ENCODE assay signal across 11 mouse cellular contexts in the genomic region with DNA sequence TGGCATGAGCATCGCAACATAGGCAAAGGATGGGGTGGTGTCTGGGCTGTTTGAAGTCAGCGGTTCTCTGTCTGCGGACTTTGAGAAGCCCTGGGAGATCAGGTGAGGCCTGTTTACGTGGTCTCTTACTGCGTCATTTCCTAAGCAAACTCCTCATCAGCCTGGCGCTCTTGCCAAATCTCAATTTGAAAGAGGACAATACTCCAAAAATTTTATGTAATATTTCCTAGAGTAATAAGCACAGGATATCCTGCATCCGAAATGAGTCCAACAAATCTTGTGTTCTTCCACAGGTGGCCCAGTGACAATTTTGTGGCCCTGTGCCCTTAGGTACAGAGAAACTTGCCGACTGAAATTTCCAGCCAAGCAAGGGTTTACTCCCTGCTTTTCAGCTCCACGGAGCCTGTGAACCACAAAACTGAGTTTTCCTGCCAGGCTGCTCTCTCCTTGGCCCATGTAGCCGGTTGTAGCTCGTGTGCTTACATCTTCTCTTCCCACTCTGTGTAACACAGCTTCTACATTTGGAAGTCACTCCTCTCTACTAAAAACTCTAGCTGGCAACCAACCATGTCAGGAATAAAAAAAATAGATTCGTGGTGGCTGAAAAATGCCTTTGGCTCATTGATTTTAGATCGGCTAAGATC. TPM values are rescaled to one million over a fixed set of nuclear protein-coding genes. Genes with fewer than 3 reads are reported as not detected.
DNase-seq lines count a peak whose midpoint lies in the region; ATAC-seq and TF ChIP-seq lines count a peak whose summit lies in the region.
"Had no signal": no experiment of that assay in that cellular context is flagged by ENCODE, and none has a peak within 500 bp of the region (broad histone marks: within the 10 kb centered on the region; RNA-seq: fewer than 3 reads in every experiment).

No protein-coding gene starts in this region.

- no peak overlapping the region for H3K9ac ChIP-seq in forebrain, postnatal 0 days
- H3K9ac ChIP-seq in CH12.LX (ENCODE audit: insufficient read depth, low read depth) = peak overlapping the region; percentile 73
- H3K9ac ChIP-seq in intestine, embryonic 16.5 days (ENCODE audit: low read depth, low read length) = no peak overlapping the region
- H3K9ac ChIP-seq in liver, embryonic 12.5 days = no peak overlapping the region

- no peaks in the 10 kb centered on the region for H3K9me3 ChIP-seq in forebrain, postnatal 0 days (ENCODE audit: low read length)
- no peaks in the 10 kb centered on the region for H3K9me3 ChIP-seq in forebrain, embryonic 10.5 days
- no peaks in the 10 kb centered on the region for H3K9me3 ChIP-seq in CH12.LX (replicated peaks; ENCODE audit: low read length)
- no peaks in the 10 kb centered on the region for H3K9me3 ChIP-seq in intestine, embryonic 16.5 days (ENCODE audit: control insufficient read depth, low read length)
- H3K9me3 ChIP-seq in liver, embryonic 12.5 days (replicated peaks) = no peaks in the 10 kb centered on the region
- H3K9me3 ChIP-seq: megakaryocyte, embryonic 14.5 days had no signal

- in situ Hi-C loops in CH12.LX (cut with MboI; ENCODE audit: low pct_ligation_motif_present, low pct_unique_long_range_greater_than_20kb, low sequenced_read_pairs) = no loop called here

- dilution Hi-C loops in CH12.LX (cut with MboI; ENCODE audit: extremely low pct_ligation_motif_present, extremely low pct_unique_long_range_greater_than_20kb, low sequenced_read_pairs) = no loop called here

- H3K4me1 ChIP-seq in forebrain, postnatal 0 days (ENCODE audit: insufficient read depth) = 0 out of 2 replicates have a peak, but pooled peaks cover 4% of the 10 kb centered on the region
- H3K4me1 ChIP-seq in forebrain, embryonic 10.5 days = no peaks in the 10 kb centered on the region
- H3K4me1 ChIP-seq in kidney, adult 2 months (ENCODE audit: control insufficient read depth, insufficient read depth, low read length) = no peaks in the 10 kb centered on the region; the same call in 1 of the 2 replicates
- H3K4me1 ChIP-seq in CH12.LX (ENCODE audit: control insufficient read depth in 1 of 2, insufficient read depth in 2 of 2) = peaks cover 13 to 68% of the 10 kb centered on the region in 2 experiments
- no peaks in the 10 kb centered on the region for H3K4me1 ChIP-seq in intestine, embryonic 16.5 days (ENCODE audit: control insufficient read depth, insufficient read depth, low read length)
- H3K4me1 ChIP-seq in liver, embryonic 12.5 days = no peaks in the 10 kb centered on the region

- H3K27ac ChIP-seq in forebrain, postnatal 0 days (ENCODE audit: low read depth, low read length) = peak overlapping the region; percentile 57; the same call in 1 of the 2 replicates
- H3K27ac ChIP-seq in forebrain, embryonic 10.5 days = no peak overlapping the region
- H3K27ac ChIP-seq in kidney, adult 2 months (ENCODE audit: insufficient read depth, low read depth, low read length) = no peak overlapping the region
- peak overlapping the region; percentile 56; the same call in 1 of the 2 replicates for H3K27ac ChIP-seq in CH12.LX (ENCODE audit: insufficient read depth, low read depth)
- H3K27ac ChIP-seq in intestine, embryonic 16.5 days (ENCODE audit: low read length) = peak overlapping the region; percentile 46; the same call in 1 of the 2 replicates
- H3K27ac ChIP-seq in liver, embryonic 12.5 days = no peak overlapping the region

- TF ChIP-seq RAD21 in CH12.LX (IDR thresholded peaks at IDR 0.05; ENCODE audit: low read depth, low read length) = no peak

- ATAC-seq in forebrain, postnatal 0 days = peak; percentile 63; the same call in 1 of the 2 replicates
- no peak for ATAC-seq in intestine, embryonic 16.5 days
- ATAC-seq in erythroid progenitor cell, adult 5-6 weeks (replicated peaks; ENCODE audit: low FRiP score, poor library complexity, severe bottlenecking) = no peak
- ATAC-seq in liver, embryonic 12.5 days = no peak

- no peak for TF ChIP-seq POLR2A in kidney, adult 2 months (IDR thresholded peaks at IDR 0.05; ENCODE audit: low read depth, low read length)
- no peak for TF ChIP-seq POLR2A in CH12.LX (IDR thresholded peaks at IDR 0.05; ENCODE audit: low read depth, low read length)

- no peaks in the 10 kb centered on the region for H3K27me3 ChIP-seq in forebrain, postnatal 0 days (ENCODE audit: insufficient read depth, low read length)
- no peaks in the 10 kb centered on the region for H3K27me3 ChIP-seq in forebrain, embryonic 10.5 days (ENCODE audit: poor library complexity, severe bottlenecking)
- no peaks in the 10 kb centered on the region for H3K27me3 ChIP-seq in kidney, adult 2 months (replicated peaks; ENCODE audit: control insufficient read depth, insufficient read depth, low read length)
- H3K27me3 ChIP-seq in CH12.LX (replicated peaks) = no peaks in the 10 kb centered on the region
- no peaks in the 10 kb centered on the region for H3K27me3 ChIP-seq in intestine, embryonic 16.5 days (replicated peaks; ENCODE audit: control insufficient read depth, insufficient read depth, low read length)
- H3K27me3 ChIP-seq in liver, embryonic 12.5 days (replicated peaks) = no peaks in the 10 kb centered on the region

- H3K79me2 ChIP-seq in CH12.LX (replicated peaks; ENCODE audit: control insufficient read depth, extremely low read depth, insufficient read depth, poor library complexity, severe bottlenecking) = no peaks in the 10 kb centered on the region

- TF ChIP-seq EP300 in CH12.LX (IDR thresholded peaks at IDR 0.05; ENCODE audit: low read length) = no peak

- no peak for TF ChIP-seq CTCF in forebrain, postnatal 0 days (IDR thresholded peaks at IDR 0.05; ENCODE audit: low read depth)
- no peak for TF ChIP-seq CTCF in kidney, adult 2 months (conservative IDR thresholded peaks at IDR 0.05; ENCODE audit: insufficient read depth, insufficient read length, low read depth, low read length)
- no peak for TF ChIP-seq CTCF in CH12.LX (conservative IDR thresholded peaks at IDR 0.05 in 1 of 2, IDR thresholded peaks at IDR 0.05 in 1 of 2; ENCODE audit: low read depth in 2 of 2, low read length in 2 of 2)

- H3K4me2 ChIP-seq in forebrain, postnatal 0 days (ENCODE audit: low read depth) = peak overlapping the region; percentile 13; the same call in 1 of the 2 replicates
- H3K4me2 ChIP-seq in CH12.LX (ENCODE audit: insufficient read depth, low read depth, poor library complexity, severe bottlenecking) = peak overlapping the region; percentile 94
- 0 out of 2 replicates have a peak overlapping the region, but pooled peaks have one; percentile 17 for H3K4me2 ChIP-seq in intestine, embryonic 16.5 days (ENCODE audit: low read depth, low read length)
- no peak overlapping the region for H3K4me2 ChIP-seq in liver, embryonic 12.5 days

- H3K36me3 ChIP-seq in forebrain, postnatal 0 days (ENCODE audit: insufficient read depth) = no peaks in the 10 kb centered on the region
- no peaks in the 10 kb centered on the region for H3K36me3 ChIP-seq in forebrain, embryonic 10.5 days (replicated peaks)
- H3K36me3 ChIP-seq in kidney, adult 2 months (ENCODE audit: control insufficient read depth, insufficient read depth, low read length) = no peaks in the 10 kb centered on the region
- no peaks in the 10 kb centered on the region for H3K36me3 ChIP-seq in CH12.LX (replicated peaks in 1 of 2; ENCODE audit: control insufficient read depth in 1 of 2, insufficient read depth in 1 of 2, low read length in 1 of 2)
- H3K36me3 ChIP-seq in intestine, embryonic 16.5 days (ENCODE audit: control insufficient read depth, insufficient read depth, low read length) = no peaks in the 10 kb centered on the region
- no peaks in the 10 kb centered on the region for H3K36me3 ChIP-seq in liver, embryonic 12.5 days

- WGBS in forebrain, postnatal 0 days = 68% methylated on average over 13 of the region's 13 CpGs
- WGBS in forebrain, embryonic 10.5 days = 93% methylated on average over 13 of the region's 13 CpGs
- WGBS in kidney, adult 2 months = 54% methylated on average over 13 of the region's 13 CpGs
- WGBS in intestine, embryonic 16.5 days = 78% methylated on average over 13 of the region's 13 CpGs
- 79% methylated on average over 13 of the region's 13 CpGs for WGBS in liver, embryonic 12.5 days (ENCODE audit: insufficient replicate concordance)

- H3K4me3 ChIP-seq in forebrain, postnatal 0 days (ENCODE audit: low read depth, low read length) = no peak overlapping the region
- H3K4me3 ChIP-seq in forebrain, embryonic 10.5 days = no peak overlapping the region
- no peak overlapping the region for H3K4me3 ChIP-seq in kidney, adult 2 months (ENCODE audit: insufficient read depth, low read depth, low read length)
- H3K4me3 ChIP-seq in CH12.LX (replicated peaks in 1 of 3; ENCODE audit: low read depth in 2 of 3, low read length in 2 of 3, poor library complexity in 1 of 3) = no peak overlapping the region
- no peak overlapping the region for H3K4me3 ChIP-seq in intestine, embryonic 16.5 days (ENCODE audit: low read length)
- H3K4me3 ChIP-seq in liver, embryonic 12.5 days = no peak overlapping the region
- H3K4me3 ChIP-seq: megakaryocyte, embryonic 14.5 days had no signal

- DNase-seq in forebrain, postnatal 0 days = peak; percentile 63
- DNase-seq in forebrain, embryonic 10.5 days (ENCODE audit: extremely low spot score, low spot score) = no peak
- peak; percentile 34 for DNase-seq in kidney, adult 2 months
- DNase-seq in kidney, adult 11 months = no peak
- no peak for DNase-seq in CH12.LX (ENCODE audit: extremely low read depth)
- DNase-seq: adrenal gland, postnatal 10 days; cerebellum, adult 9-11 months had no signal

TF ChIP-seq in CH12.LX, 34 proteins besides CTCF, POLR2A, EP300 and RAD21:
- TF ChIP-seq USF1 (IDR thresholded peaks at IDR 0.05; ENCODE audit: low read depth, low read length) (no peak), ZC3H11A (IDR thresholded peaks at IDR 0.05; ENCODE audit: low read depth, low read length) (no peak), MEF2A (IDR thresholded peaks at IDR 0.05; ENCODE audit: borderline replicate concordance, low read depth, low read length) (no peak), MYC (IDR thresholded peaks at IDR 0.05; ENCODE audit: low read depth, low read length) (no peak)
TF ChIP-seq in CH12.LX: peak in this region for 0.

RNA-seq across cellular contexts. Expression of a gene that starts 57.1 kb away (rescaled TPM):
- 16.5 and 17.4 TPM in 2 replicates for total RNA-seq in forebrain, postnatal 0 days (2014; rRNA removed)
- polyA plus RNA-seq in forebrain, postnatal 0 days (2015; fragmentation: Nextera tagmentation; extraction: Ambion mirVana) = 9.6 and 10.8 TPM in 2 replicates
- 0.32 and 0.57 TPM in 2 replicates for polyA plus RNA-seq in forebrain, embryonic 10.5 days (2016; fragmentation: Nextera tagmentation; extraction: Ambion mirVana)
- polyA plus RNA-seq in kidney, adult 2 months (2012; rRNA removed) = 3.0 and 5.5 TPM in 2 replicates
- total RNA-seq in CH12.LX (2012; rRNA removed) (not detected in 2 replicates), CH12.LX (2014; rRNA removed) (not detected in 2 replicates)
- polyA plus RNA-seq in CH12.LX (2012; ENCODE audit: insufficient read length, low read depth) = not detected in 2 replicates
- polyA plus RNA-seq in intestine, embryonic 16.5 days (2015; fragmentation: Nextera tagmentation; extraction: Ambion mirVana) = 0.36 and 0.38 TPM in 2 replicates
- not detected in 2 replicates for total RNA-seq in erythroid progenitor cell, adult 5-6 weeks (2015; ENCODE audit: low replicate concordance)
- total RNA-seq in erythroid progenitor cell, adult 5-6 weeks (2017; ENCODE audit: low replicate concordance) = not detected in 2 replicates
- 0.18 and 0.25 TPM in 2 replicates for polyA plus RNA-seq in liver, embryonic 12.5 days (2016; fragmentation: Nextera tagmentation; extraction: Ambion mirVana)

Comparison
In these comparisons a context has a peak if more than half of its experiments do, and no peak if none do; other contexts are left out.
1. DNase-seq: peak in forebrain, postnatal 0 days (single experiment) and kidney, adult 2 months (single experiment); none in forebrain, embryonic 10.5 days (single experiment), kidney, adult 11 months (single experiment) and CH12.LX (single experiment).
2. H3K27ac ChIP-seq: peak in forebrain, postnatal 0 days (single experiment), CH12.LX (single experiment) and intestine, embryonic 16.5 days (single experiment); none in forebrain, embryonic 10.5 days (single experiment), kidney, adult 2 months (single experiment) and liver, embryonic 12.5 days (single experiment).